Mouse (Mus musculus) layer of hippocampus, postnatal 25 days (tissue): Measurements from ENCODE around the gene Mlxipl. TPM values are rescaled to one million over a fixed set of nuclear protein-coding genes. Genes with fewer than 3 reads are reported as not detected.
"Not testable (repeated sequence)": the region's sequence is repeated elsewhere in the genome, so short reads cannot be mapped to it uniquely, and the experiment has no call there.

ENCODE experiments used
- DNase-seq, 2 experiments: peaks; one replicate each; pipeline ENCODE4 v3.0.0; 2022; ENCODE audit warnings: mixed read lengths in 2 of 2, low spot score in 1 of 2; ENCODE audit errors: extremely low spot score in 1 of 2
- total RNA-seq, 2 experiments: library from RNA; stranded (reverse); gene quantifications; 2 replicates each; pipeline ENCODE4 v1.2.3; 2021

Gene Mlxipl
- total RNA-seq: 1 to 10 TPM; 3.1 to 5.8 TPM

DNA sequence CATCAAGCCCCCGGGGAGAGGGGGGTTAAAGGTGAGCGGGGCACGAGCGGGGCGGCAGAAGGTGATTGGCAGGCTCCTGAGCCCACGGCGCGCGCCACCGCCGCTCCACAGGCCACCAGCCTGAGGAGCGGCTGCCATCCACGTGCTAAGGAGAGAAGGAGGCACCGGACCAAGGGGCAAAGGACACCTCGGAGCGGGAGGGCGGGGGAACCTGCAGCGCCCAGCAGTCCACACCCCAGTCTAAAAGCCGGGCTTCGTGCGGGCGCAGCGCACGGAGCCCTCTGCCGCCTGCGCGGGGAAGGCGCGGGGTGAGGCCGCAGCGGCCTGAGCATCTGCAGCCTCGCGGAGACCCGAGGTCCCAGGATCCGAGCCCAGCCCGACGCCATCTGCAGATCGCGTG lies at the start of gene Mlxipl:
Mlxipl (plus strand) TSS at position 238 of the 400 bp plus-strand sequence.
- no peak for DNase-seq

DNA sequence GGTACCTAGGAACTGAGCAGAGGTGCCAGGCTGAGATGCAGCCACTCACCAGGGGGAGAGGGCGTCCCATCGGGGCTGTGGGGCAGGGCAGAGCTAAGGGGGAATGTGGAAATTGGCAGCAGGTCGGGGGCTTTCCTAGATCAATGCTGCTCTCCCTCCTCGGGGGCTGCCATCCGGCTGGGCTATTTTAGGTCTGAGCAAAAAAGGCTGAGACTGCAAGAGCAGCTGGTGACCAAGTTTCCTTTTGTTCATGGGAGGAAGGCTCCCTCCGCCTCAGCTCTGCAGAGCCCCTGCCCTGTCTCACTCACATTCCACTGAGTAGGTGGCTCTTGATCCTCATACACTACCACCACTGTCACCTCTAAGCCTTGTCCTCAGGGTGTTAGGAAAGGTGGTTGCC lies 49.6 kb upstream of the Mlxipl start:
- DNase-seq: no peak

DNA sequence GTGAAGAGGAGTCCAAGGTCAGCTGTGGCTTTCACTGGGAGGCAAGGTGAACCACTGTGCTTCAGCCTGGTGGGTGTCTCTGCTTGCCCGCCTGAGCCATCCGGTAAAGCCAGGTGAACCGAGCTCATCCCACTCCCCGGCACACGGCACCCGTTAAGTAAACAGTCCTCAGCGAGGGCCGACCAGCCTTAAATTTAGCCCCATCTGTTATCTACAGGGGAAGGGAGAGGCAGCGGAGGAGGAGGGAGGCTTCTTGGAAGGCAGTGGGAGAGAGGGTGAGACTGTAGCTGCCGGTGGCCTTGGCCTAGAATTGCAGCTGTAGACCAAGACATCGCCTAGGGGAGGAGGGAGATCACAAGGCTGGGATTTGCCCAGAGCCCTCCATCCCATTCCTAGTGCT lies 48.9 kb upstream of the Mlxipl start:
- no peak for DNase-seq

DNA sequence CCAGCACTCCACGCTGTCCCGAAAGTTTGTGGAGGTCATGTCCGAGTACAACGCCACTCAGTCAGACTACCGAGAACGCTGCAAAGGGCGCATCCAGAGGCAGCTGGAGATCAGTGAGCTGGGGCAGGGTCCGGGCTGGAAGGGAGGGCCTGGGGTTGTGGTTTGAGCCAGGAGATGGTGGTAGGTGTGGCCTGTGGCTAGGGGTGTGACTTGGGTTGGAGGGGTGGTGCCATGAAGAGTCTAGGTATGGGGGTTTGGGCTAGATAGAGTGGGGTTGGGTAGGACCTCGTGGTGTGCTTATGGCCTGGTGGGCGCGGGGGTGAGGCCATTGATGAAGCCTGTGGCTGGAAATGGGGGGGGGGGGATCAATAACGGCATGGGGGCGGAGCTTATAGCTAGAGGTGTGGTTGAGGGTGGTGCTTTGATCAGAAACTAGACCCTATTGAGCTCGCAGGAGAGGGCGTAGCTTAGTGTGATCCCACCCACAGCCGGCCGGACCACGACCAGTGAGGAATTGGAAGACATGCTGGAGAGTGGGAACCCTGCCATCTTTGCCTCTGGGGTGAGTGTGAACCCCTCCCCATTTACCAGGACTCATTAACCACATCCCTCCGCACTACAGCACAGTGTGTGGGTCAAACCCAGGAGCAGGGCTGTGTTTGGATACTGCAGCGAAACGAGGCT lies 47.4 kb upstream of the Mlxipl start:
- DNase-seq: no peak

DNA sequence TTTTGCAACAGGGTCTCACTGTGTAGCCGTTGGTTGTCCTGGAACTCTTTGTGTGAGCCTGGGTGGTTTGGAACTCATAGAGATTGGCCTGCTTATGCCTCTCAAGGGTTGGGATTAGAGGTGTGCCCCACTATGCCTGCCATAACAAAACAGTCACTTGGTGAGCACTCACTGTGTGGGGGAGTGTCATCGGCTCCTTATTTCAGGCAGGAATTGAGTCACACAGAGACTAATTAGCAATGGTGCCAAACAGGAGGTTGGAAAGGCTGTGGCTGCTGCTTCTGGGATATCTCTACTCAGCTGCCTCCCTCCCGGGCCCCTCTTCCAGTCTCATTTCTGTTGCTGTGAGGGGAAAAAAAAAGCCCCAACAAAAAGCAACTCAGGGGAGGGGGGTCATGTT lies 45.1 kb upstream of the Mlxipl start:
- no peak for DNase-seq

DNA sequence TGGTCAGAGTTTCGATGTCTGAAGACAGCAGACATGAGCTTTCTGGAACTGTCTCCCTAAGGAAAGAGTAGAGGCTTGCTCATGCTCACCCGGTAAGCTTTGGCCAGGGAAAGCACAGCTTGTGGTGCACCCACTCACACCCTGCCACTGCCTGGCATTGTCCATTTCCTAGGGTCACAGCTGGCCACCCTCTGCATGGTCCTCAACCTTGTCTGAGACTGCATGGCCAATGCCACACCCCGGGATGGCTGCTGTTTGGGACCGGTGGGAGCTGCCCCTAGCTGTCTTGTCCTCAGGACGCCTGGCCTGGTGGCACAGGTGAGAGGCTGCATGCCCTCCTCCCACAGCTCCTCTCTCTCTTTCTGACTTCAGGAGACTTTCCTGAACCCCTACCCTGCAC lies 41.2 kb upstream of the Mlxipl start:
- DNase-seq: no peak

DNA sequence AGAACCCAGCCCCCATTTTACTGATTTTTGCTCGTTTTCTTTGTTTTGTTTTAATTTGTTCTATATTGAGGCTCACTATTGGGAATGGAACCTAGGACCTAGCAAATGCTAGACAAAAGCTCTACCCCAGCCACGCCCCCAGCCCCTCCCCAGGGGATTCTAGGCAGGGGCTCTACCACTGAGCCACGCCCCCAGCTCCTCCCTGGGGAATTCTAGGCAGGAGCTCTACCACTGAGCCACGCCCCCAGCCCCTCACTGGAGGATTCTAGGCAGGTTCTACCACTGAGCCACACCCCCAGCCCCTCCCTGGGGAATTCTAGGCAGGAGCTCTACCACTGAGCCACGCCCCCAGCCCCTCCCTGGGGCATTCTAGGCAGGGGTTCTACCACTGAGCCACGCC lies 40.4 kb upstream of the Mlxipl start:
- DNase-seq: not testable (repeated sequence)

DNA sequence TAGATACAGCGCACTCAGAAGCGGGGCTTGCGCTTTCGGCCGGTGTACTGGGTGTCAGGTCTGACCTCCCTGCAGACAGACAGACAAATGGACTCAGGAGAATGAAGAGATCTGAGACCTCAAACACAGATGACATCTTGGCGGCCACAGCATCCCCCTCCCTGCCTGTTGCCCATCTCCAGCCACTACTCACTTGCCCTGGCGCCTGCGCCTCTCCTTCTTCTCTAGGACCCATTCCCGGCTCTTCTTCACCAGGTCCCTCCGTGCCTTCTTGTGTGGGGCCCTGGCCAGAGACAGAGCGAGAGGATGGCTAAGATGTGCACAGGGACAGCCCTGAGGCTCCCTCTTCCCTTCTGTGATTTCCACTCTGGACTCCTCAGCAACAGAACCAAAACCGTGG lies 36.3 kb upstream of the Mlxipl start:
- no peak for DNase-seq

DNA sequence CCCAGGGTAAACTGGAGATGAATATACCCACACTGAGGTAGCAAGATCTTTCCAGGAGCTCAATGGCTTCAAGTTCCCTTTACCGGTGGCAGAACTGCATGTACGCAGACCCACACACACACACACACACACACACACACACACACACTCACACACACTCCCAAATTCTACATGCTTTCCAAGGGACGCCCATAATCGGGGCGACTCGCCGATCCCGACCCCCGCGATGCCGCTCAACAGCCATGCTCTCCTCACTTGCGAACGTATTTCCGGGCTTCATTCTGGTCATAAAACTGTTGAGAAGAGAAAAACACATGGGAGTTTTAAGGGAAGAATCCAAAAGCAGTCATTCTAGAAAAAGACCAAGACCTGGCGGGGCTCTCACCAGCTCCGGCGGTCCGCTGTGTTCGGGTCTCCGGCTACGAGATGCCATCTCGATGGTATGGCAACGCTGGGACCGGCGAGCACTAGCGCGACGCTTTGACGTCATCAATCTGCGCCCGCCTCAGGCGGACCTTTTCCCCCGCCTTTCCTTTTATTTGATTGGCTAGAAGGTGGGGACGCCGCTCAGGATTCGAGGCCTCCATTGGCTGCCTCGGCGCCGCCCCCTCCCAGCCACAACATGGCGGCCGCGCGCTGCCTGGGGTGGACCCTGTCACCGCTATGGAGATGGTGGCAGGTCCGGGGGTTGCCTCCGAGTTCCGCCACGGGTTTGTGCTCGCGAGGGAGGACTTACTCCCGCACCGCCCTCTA lies 25.9 kb upstream of the Mlxipl start, which contains the start of gene Dnajc30:
Dnajc30 (plus strand) TSS at position 574 of the 753 bp plus-strand sequence.
- DNase-seq: peak; percentile 97 to 98

DNA sequence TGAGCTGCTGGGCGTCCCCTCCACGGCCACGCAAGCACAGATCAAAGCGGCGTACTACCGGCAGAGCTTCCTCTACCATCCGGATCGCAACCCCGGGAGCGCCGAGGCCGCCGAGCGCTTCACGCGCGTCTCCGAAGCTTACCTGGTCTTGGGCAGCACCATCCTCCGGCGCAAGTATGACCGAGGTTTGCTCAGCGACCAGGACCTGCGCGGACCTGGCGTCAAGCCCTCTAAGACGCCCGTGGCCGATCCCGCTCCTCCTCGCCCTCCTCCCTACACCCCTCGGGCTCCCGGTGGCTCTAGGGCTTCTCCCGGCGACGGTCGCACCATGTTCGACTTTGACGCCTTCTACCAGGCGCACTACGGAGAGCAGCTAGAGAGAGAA lies 25.3 kb upstream of the Mlxipl start:
- no peak for DNase-seq

DNA sequence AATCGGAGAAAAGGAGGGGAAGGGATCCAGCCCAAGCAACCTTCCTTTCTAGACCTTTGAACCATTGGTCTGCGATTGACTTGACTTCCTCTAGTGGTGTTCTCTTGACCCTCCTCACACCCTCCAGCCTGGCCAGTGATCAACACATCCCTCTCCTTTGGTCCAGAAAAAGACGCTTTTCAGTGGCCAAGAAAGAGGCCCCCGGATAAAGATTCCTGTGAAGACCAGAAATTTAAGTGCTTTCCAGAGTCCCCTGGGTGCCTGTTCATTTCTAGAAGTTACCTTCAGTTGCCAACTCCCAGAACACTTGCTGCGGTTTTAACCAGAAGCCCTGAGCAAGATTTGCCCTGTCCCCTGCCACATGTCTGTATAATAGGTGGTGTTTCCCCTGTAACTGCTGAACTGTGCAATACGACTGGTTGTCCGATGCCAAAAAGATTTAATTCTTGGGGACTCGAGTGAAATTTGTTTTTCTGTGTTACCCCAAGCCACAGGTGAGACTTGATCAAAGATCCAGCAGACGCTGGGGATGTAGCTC lies 24.7 kb upstream of the Mlxipl start, which contains the start of gene Bud23:
Bud23 (minus strand) TSS at position 51 of the 538 bp plus-strand sequence.
- not testable (repeated sequence) for DNase-seq

DNA sequence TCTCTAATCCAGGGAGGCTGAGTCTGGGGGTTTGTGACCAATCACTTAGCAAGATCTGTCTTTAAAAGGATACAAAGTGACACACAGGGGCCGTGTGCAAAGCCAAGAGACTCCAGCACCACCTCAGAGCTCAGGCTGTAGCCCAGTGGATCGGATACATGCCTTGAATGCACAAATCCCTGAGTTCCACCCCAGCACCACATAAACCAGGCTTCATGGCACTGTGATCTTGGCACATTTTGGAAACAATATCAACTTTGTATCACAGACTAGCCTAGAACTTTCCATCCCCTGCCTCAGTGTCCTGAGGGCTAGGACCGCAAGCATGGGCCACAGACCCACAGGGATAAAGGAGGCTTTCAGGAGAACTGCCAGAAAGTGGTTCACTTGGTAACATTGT lies 23.7 kb upstream of the Mlxipl start:
- no peak for DNase-seq

DNA sequence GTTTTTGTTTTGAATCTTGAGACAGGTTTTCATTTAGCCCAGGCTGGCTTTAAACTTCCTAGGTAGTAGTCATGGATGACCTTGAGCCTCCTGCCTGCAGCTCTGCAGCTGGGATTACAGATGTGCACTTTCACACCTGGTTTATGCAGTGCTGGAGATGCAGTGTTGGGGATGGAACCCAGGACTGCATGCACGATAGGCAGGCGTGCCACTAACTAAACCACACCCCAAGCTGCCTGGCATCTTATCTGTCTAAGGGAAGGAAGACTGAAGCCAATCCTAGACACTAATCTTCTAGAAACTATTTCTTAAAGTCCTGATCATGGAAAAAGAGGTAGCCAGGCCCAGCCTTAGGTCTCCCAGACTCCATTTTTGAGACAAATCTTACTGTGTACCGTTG lies 19.2 kb upstream of the Mlxipl start:
- DNase-seq: no peak

DNA sequence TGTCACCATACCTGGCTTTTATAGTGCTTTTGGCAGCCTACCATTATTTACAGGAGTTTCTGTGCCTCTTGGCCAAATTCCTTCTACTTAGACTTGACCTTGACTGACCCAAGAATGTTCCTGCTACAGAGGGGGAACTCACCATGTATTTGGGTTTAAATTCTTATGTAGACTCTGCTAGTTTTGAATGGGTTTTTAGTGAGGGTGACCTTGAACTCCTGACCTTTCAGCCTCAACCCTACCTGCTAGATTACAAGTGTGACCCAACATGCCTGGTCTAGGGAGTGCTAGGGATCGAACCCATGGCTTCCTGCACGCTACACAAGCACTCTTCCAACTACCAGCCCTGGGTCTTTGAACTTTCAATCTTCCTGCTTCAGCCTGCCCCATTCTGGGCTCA lies 17.6 kb upstream of the Mlxipl start:
- DNase-seq: no peak

DNA sequence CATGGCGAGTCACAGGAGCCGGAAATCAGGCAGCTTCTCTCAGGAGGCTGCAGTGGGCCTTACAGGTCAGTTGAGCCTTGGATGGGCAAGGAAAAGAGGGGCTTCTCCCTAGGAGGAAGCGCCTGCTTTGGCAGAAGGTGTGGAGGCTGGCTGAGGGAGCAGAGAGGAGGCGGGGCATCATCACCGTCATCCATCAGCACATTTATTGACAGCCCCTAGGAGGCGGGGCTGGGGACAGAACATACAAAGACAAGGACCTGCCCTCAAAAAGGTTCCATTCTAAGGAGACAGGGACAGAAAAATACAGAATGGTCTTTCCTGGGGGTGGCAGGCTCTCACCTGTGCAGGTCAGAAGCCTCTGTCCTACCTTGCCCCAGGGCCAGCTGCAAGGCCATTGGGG lies 17.0 kb upstream of the Mlxipl start:
- DNase-seq: no peak

DNA sequence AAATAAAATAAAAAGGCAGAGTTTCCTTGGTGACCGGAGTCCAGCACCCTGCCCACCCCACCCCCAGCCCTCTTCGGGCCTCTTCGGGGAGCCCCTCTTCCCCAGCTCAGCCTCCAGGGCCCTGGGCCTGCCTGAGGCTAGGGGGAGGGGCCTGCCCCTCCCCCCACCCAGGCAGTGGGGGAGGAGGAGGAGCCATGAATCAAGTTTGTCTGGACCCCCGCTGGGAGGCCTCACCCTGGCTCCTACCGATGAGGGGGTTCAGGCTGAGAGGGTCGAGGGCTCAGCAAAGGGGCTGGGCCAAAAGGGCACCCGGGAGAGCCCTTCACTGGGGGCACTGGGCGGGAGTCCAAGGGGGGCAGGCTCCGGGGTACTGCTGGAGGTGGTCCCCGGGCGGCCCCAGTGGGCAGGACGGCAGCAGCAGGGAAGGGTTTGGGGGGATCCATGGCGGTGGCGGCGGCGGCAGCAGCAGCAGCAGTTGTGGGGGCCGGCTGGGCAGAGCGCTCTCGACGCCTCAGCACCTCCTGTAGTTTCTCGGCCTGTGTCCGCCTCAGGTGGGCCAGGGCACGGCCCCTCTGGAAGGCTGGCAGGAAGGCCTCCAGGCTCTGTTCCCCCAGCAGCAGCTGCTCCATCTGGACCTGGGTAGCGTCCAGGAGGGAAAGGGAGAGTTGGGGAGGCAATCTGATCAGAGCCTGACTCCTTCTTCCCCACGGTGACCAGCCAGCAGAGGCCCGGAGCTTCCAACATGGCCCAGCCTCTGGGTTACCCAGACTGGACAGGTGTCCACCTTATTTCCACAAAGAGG lies 16.1 kb upstream of the Mlxipl start:
- DNase-seq: no peak

DNA sequence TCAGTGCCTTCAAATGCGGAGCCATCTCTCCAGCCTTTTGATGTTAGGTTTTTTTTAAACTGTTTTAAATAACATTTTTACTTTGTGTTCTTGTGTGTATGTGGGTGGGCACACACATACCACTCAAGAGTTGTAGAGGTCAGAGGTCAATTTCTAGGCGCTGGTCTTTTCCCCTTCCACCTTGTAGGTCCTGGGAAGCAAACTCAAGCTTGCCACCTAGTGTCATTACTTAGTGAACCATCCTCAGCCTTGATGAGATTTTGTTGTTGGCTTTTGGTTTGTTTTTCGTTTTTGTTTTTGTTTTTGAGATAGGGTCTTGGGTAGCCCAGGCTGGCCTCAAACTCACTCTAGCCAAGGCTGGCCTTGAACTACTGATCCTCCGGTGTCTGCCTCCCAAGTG lies 14.0 kb upstream of the Mlxipl start:
- no peak for DNase-seq

DNA sequence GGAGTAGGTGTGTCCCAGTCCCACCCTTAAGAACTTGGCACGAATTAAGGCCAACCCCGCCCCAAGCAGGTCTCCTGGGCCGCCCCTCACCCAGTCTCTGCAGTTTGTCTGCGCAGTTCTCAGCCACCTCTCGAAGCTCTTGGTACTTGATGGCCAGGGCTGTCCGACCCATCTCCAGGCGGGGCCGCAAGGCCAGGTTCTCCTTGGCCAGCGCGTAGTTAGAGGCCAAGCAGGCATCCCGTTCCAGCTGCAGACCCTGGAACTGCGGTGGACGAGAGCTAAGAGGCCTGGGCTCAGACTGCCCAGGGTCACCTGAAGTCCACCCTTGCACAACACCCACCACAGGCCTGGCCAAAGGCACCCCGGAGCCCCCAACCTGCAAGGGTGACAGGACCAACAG lies 13.3 kb upstream of the Mlxipl start:
- DNase-seq: no peak

DNA sequence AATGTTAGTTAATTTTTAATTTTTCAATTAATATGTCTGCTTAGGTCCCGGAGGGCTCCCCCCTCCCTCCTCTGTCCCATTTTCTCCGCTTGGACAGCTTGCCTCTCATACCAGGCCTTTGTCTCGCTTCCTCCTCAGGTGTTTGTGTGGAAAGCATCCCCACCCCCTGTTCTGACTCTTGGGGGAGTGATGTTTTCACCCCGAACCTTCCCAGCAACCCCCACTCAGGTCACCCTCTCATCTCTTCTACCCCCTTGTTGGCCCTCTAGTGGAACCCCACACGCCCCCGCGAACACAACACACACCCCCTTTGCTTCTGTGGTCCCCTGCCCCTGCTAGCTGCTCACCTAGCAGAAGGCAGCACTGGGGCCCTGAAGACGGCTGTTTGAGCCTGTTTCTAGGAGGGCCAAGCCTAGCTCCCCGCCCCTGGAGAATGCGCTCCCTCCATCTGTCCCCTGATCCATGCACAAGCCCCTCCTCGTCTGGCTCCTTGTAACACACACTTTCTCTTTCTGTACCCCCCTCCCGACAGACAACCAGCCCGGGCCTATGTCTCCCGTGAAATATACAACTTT lies 12.7 kb upstream of the Mlxipl start:
- peak in 1 of 2 experiments; percentile 14 for DNase-seq
